Mouse (Mus musculus) heart, embryonic 16.5 days (tissue): ENCODE measurements around the gene Pars2. TPM values are rescaled to one million over a fixed set of nuclear protein-coding genes. Genes with fewer than 3 reads are reported as not detected.

ENCODE experiments used
- ATAC-seq: fragments of 200-750 bp; cut with Nextera tagmentation; replicated peaks from 2 replicates; pipeline ENCODE4 v1.8.0; 2017; ENCODE audit warnings: moderate number of reproducible peaks; ENCODE audit not compliant: insufficient read depth, low FRiP score; ENCODE audit errors: extremely low read depth
- H3K27ac ChIP-seq: fragments of 300-500 bp; sonication (generic); 2 replicates; pipeline ENCODE4 v1.5.1; 2014; ENCODE audit warnings: mild to moderate bottlenecking, low read length, control low read depth, moderate library complexity
- H3K27me3 ChIP-seq: fragments of 300-500 bp; sonication (generic); 2 replicates; pipeline ENCODE4 v1.6.1; 2014; ENCODE audit warnings: low read length, mixed read lengths; ENCODE audit not compliant: control insufficient read depth, insufficient read depth
- H3K36me3 ChIP-seq: fragments of 300-500 bp; sonication (generic); 2 replicates; pipeline ENCODE4 v1.6.1; 2014; ENCODE audit not compliant: control insufficient read depth, insufficient read depth
- H3K4me1 ChIP-seq: fragments of 300-500 bp; sonication (generic); 2 replicates; pipeline ENCODE4 v1.6.1; 2014; ENCODE audit warnings: low read length, mixed read lengths; ENCODE audit not compliant: control insufficient read depth, insufficient read depth
- H3K4me2 ChIP-seq: fragments of 300-500 bp; sonication (generic); 2 replicates; pipeline ENCODE4 v1.6.1; 2014; ENCODE audit warnings: low read depth, mild to moderate bottlenecking, control low read depth, low read length
- H3K4me3 ChIP-seq: fragments of 300-500 bp; sonication (generic); 2 replicates; pipeline ENCODE4 v1.5.1; 2014; ENCODE audit warnings: mild to moderate bottlenecking, control low read depth, low read length
- H3K9ac ChIP-seq: fragments of 300-500 bp; sonication (generic); 2 replicates; pipeline ENCODE4 v1.6.1; 2014; ENCODE audit warnings: low read length, control low read depth
- H3K9me3 ChIP-seq: fragments of 300-500 bp; sonication (generic); replicated peaks from 2 replicates; pipeline ENCODE4 v1.6.1; 2016; ENCODE audit warnings: low read length; ENCODE audit not compliant: control insufficient read depth
- WGBS: fragments of 180-500 bp; shearing (Covaris S2); extraction: QIAGEN DNeasy Blood & Tissue Kit; methylation state at CpG from one replicate; pipeline ENCODE4 v1.1.7; 2014; 5-methylcytosine and 5-hydroxymethylcytosine counted together
- polyA plus RNA-seq: library from polyadenylated mRNA; unstranded; fragments of >200 nt; fragmentation: Nextera tagmentation; extraction: Ambion mirVana; gene quantifications from 2 replicates; pipeline ENCODE4 v1.2.1, GENCODE M21; 2015

Pars2 gene
- polyA plus RNA-seq, result 10.5 and 10.9 TPM in 2 replicates

DNA sequence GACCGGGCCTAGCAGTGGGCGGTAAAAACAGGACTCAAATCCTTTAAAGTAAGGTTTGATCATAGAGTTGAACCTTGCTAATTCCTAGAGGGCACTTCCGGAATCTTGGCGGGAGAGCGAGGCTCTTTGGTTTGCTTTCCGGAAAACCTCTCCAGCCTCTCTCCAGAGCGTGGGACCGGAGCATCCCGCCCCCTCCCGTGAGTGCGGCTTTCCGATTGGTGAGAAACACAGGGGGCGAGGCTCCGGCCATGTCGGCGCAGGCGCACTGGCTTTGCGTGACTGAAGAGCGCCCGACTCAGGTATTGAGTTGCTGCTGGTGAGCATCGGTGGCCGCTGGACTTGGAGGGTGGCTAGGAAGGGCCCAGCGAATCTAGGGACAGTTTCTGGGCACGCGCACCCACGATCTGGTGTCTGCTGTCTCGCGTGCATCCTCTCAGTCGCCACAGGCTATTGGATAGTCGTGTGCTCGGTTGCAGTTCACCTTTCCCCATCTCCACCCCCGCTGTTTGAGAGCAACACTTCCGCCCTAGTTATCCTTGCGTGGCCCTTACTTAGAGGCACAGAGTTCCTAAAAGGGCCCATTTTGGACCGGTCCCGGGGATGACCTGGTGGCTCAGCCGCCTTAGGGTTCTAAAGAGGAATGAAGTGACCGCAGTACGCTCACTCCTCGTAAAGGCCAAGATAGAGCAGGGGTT is at the start of gene Pars2:
TSS of gene Pars2 (plus strand) at position 237 of the 695 bp plus-strand sequence.
- Histone ChIP-seq H3K9me3 (no peaks in the 10 kb centered on the region), H3K27me3 (peaks cover 11% of the 10 kb centered on the region), H3K4me2 (peak within 1 kb of the TSS; percentile 97), H3K4me3 (peak within 1 kb of the TSS; percentile 74), H3K36me3 (peaks cover 18% of the 10 kb centered on the region), H3K9ac (peak within 1 kb of the TSS; percentile 77), H3K27ac (peak within 1 kb of the TSS; percentile 55), H3K4me1 (peaks cover 6% of the 10 kb centered on the region)
- peak; percentile 98 for ATAC-seq
- 3% methylated on average over 40 of the region's 40 CpGs for WGBS

DNA sequence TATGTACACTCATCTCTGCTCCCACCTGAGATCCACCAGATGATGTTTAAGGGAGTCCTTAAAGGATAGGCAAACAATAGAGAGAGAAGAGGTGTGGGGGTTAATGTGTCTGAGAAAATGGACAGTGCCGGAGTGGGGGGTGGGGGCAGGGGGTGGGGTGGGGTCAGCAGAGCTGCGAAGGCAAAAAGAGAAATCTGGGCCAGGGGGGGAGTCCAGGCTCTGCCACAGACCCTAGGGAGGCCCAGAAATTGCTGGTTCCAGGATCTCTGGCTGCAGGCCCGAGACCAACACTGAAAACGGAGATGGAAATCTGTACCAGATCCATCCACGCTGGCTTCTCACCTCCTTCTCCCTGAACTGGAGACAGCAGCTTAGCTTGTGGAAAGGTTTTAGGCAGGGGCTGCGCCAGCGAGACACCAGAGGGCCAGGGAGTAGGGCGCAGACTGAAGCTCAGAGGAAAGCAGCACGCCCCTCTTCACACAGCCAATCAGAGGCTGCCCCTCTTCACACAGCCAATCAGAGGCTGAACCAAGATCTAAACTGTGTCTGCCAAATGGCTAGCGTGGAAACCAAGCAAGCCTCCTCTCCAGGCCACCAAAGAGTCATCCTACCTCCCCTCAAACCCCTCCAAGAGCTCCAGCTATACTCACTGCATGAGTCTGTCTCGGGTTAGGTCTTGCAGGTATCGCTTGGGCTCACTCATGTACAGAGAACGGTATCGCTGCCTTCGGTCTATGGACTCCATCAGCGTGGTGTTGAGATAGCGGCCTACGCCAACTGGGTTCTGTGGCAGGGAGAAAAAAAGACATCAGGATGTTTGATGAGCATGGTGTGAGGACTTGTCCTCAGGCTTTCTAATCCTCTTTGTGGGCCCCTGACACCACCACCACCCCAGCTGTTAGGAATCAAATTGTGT is 44.0 kb upstream of the Pars2 start:
- Histone ChIP-seq H3K9ac (no peak overlapping the region), H3K9me3 (no peaks in the 10 kb centered on the region; the same call in 1 of the 2 replicates), H3K36me3 (no peaks in the 10 kb centered on the region), H3K27me3 (no peaks in the 10 kb centered on the region), H3K4me2 (peak overlapping the region; percentile 55), H3K27ac (no peak overlapping the region), H3K4me1 (0 out of 2 replicates have a peak, but pooled peaks cover 2% of the 10 kb centered on the region), H3K4me3 (peak overlapping the region; percentile 29)
- 36% methylated on average over 18 of the region's 18 CpGs for WGBS
- ATAC-seq, result no peak; the same call in 1 of the 2 replicates

DNA sequence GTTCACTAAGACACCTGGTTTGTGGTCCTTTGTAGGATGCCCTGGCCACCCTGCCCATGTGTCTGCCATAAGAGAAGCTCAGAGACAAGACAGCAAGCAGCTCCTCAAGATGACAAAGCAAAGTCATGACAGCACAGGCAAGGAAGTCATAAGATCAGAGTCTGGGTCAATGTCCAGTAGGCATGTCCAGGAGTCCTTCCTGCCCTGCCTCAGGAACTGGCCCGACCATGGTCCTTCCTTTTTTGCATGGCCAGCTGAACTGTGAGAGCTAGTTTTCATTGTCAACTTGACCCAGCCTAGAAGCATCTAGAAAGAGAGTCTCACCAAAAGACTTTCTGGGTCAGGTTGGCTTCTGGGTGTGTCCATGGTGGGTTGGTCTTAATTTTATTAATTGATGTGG is 43.0 kb upstream of the Pars2 start:
- no peaks in the 10 kb centered on the region for H3K27me3 ChIP-seq
- no peak overlapping the region for H3K9ac ChIP-seq
- H3K27ac ChIP-seq, result no peak overlapping the region
- H3K4me2 ChIP-seq, result no peak overlapping the region
- no peaks in the 10 kb centered on the region; the same call in 1 of the 2 replicates for H3K9me3 ChIP-seq
- no peak for ATAC-seq
- 100% methylated on average over 1 of the region's 1 CpGs for WGBS
- no peaks in the 10 kb centered on the region for H3K36me3 ChIP-seq
- no peak overlapping the region for H3K4me3 ChIP-seq
- H3K4me1 ChIP-seq, result 0 out of 2 replicates have a peak, but pooled peaks cover 2% of the 10 kb centered on the region

- Histone ChIP-seq H3K9me3 (no peaks in the 10 kb centered on the region; the same call in 1 of the 2 replicates), H3K27ac (no peak overlapping the region), H3K27me3 (peaks cover 10% of the 10 kb centered on the region), H3K36me3 (no peaks in the 10 kb centered on the region), H3K4me2 (no peak overlapping the region), H3K4me1 (0 out of 2 replicates have a peak, but pooled peaks cover 2% of the 10 kb centered on the region), H3K9ac (no peak overlapping the region), H3K4me3 (no peak overlapping the region)
- 71% methylated on average over 8 of the region's 8 CpGs for WGBS
- no peak for ATAC-seq
These were observed 37.8 kb upstream of the Pars2 start for GRCm38 (mm10) chr4:106613105-106613504.

DNA sequence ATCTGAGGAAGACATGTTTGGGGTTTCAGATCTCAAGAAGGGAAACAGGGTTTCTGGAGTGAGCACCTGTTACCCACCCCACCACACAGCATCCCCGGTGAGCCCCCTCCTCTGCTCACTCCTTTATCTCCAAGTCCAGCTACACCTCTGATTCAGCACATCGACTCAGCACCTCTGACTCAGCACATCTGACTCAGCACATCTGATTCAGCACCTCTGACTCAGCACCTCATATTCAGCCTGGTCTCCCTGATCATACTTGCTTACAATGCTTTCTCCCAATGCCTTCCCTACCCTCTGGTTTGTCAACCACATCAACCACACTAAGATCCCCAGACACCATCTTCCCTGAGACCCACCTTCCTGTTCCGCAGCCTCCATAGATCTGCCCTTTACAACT is 37.3 kb upstream of the Pars2 start:
- peaks cover 10% of the 10 kb centered on the region for H3K27me3 ChIP-seq

GRCm38 (mm10) chr4:106614180-106614797 is 36.6 kb upstream of the Pars2 start:
- 0 out of 2 replicates have a peak, but pooled peaks cover 2% of the 10 kb centered on the region for H3K4me1 ChIP-seq
- H3K27me3 ChIP-seq, result peaks cover 10% of the 10 kb centered on the region
- H3K4me2 ChIP-seq, result no peak overlapping the region
- H3K9me3 ChIP-seq, result no peaks in the 10 kb centered on the region; the same call in 1 of the 2 replicates
- H3K4me3 ChIP-seq, result no peak overlapping the region
- peak; percentile 64 for ATAC-seq
- no peak overlapping the region for H3K27ac ChIP-seq
- H3K9ac ChIP-seq, result no peak overlapping the region
- 42% methylated on average over 7 of the region's 7 CpGs for WGBS
- H3K36me3 ChIP-seq, result no peaks in the 10 kb centered on the region

More for the DNA sequence above, 37.3 kb upstream of the Pars2 start:
- no peak overlapping the region for H3K4me2 ChIP-seq
- no peak overlapping the region for H3K4me3 ChIP-seq
- 59% methylated on average over 3 of the region's 3 CpGs for WGBS
- ATAC-seq, result no peak
- H3K9ac ChIP-seq, result no peak overlapping the region
- no peaks in the 10 kb centered on the region; the same call in 1 of the 2 replicates for H3K9me3 ChIP-seq
- H3K27ac ChIP-seq, result no peak overlapping the region
- H3K4me1 ChIP-seq, result 0 out of 2 replicates have a peak, but pooled peaks cover 2% of the 10 kb centered on the region
- H3K36me3 ChIP-seq, result no peaks in the 10 kb centered on the region

- ATAC-seq, result no peak
- H3K4me1 ChIP-seq, result 0 out of 2 replicates have a peak, but pooled peaks cover 2% of the 10 kb centered on the region
- no peak overlapping the region for H3K27ac ChIP-seq
- peaks cover 14% of the 10 kb centered on the region for H3K27me3 ChIP-seq
- no peak overlapping the region for H3K4me2 ChIP-seq
- 63% methylated on average over 9 of the region's 9 CpGs for WGBS
- no peaks in the 10 kb centered on the region; the same call in 1 of the 2 replicates for H3K9me3 ChIP-seq
- H3K9ac ChIP-seq, result no peak overlapping the region
- no peaks in the 10 kb centered on the region for H3K36me3 ChIP-seq
- no peak overlapping the region for H3K4me3 ChIP-seq
These were observed 36.0 kb upstream of the Pars2 start for GRCm38 (mm10) chr4:106614881-106615280.

GRCm38 (mm10) chr4:106615637-106616036 is 35.2 kb upstream of the Pars2 start:
- Histone ChIP-seq H3K4me1 (0 out of 2 replicates have a peak, but pooled peaks cover 2% of the 10 kb centered on the region), H3K27ac (no peak overlapping the region), H3K9ac (no peak overlapping the region), H3K36me3 (no peaks in the 10 kb centered on the region), H3K27me3 (peaks cover 15% of the 10 kb centered on the region), H3K9me3 (no peaks in the 10 kb centered on the region), H3K4me2 (no peak overlapping the region), H3K4me3 (no peak overlapping the region)
- no peak for ATAC-seq
- WGBS, result 69% methylated on average over 12 of the region's 12 CpGs
